Comparison of ENCODE assay signal across 9 mouse cellular contexts in the genomic region with DNA sequence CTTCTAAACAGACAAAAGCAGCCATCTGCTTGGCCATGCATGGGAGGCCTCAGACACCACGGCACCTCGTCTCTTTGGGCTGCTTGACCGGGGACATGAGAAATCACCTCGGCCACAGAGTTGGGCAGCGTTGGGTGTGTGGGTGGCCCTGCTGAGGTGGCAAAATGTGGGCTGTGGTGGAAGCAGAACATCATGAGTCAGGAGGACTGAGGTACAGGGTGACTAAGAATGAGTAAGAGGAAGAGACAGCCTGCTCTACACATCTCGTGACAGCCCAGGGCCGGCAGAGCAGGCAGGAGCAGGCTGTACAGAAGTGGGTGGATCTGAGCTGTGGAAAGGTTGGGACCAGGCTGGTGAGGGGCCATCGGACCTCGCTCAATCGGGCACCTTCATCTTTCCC. TPM values are rescaled to one million over a fixed set of nuclear protein-coding genes. Genes with fewer than 3 reads are reported as not detected.
DNase-seq lines count a peak whose midpoint lies in the region; ATAC-seq and TF ChIP-seq lines count a peak whose summit lies in the region.
"Had no signal": no experiment of that assay in that cellular context is flagged by ENCODE, and none has a peak within 500 bp of the region (broad histone marks: within the 10 kb centered on the region; RNA-seq: fewer than 3 reads in every experiment).

No protein-coding gene starts in this region.

- 82% methylated on average over 10 of the region's 10 CpGs for WGBS in heart, embryonic 11.5 days (ENCODE audit: insufficient replicate concordance)

- no peak overlapping the region for H3K9ac ChIP-seq in heart, embryonic 11.5 days (ENCODE audit: low read depth, low read length)
- H3K9ac ChIP-seq: heart, embryonic 15.5 days had no signal

- no peak for TF ChIP-seq CTCF in bone marrow macrophage, adult 2 months (IDR thresholded peaks at IDR 0.05; ENCODE audit: low read depth, low read length)

- H3K9me3 ChIP-seq in heart, embryonic 11.5 days (replicated peaks; ENCODE audit: control insufficient read depth, low read length) = no peaks in the 10 kb centered on the region
- H3K9me3 ChIP-seq: heart, embryonic 15.5 days had no signal

- ATAC-seq in heart, embryonic 11.5 days (replicated peaks; ENCODE audit: insufficient number of reproducible peaks, low FRiP score, low TSS enrichment) = no peak

- H3K4me3 ChIP-seq in heart, embryonic 11.5 days (ENCODE audit: low read depth, low read length) = no peak overlapping the region
- H3K4me3 ChIP-seq in bone marrow macrophage, adult 2 months (ENCODE audit: insufficient read depth, low read length) = no peak overlapping the region
- H3K4me3 ChIP-seq: heart, embryonic 15.5 days had no signal

- peak; percentile 38 for DNase-seq in heart, adult 8-10 months (ENCODE audit: low spot score)
- peak; percentile 95 for DNase-seq in 416B (ENCODE audit: low read depth)
- DNase-seq in left cerebral cortex, adult 8-10 months (ENCODE audit: low spot score in 2 of 2) = peak; percentile 31 to 77
- peak; percentile 23 for DNase-seq in splenic B cell, adult 2 months (ENCODE audit: low read depth, low spot score)
- DNase-seq in cerebellum, adult 11-12 months = no peak
- DNase-seq in retina, postnatal 1 day = no peak

- no peaks in the 10 kb centered on the region for H3K27me3 ChIP-seq in heart, embryonic 11.5 days (ENCODE audit: control insufficient read depth, insufficient read depth, low read length)
- no peaks in the 10 kb centered on the region for H3K27me3 ChIP-seq in splenic B cell, adult 2 months (ENCODE audit: control insufficient read depth, insufficient read depth, low read length, poor library complexity, severe bottlenecking)
- H3K27me3 ChIP-seq: heart, embryonic 15.5 days had no signal

- TF ChIP-seq POLR2A in bone marrow macrophage, adult 2 months (IDR thresholded peaks at IDR 0.05; ENCODE audit: borderline replicate concordance, low read depth, low read length) = no peak

- no peaks in the 10 kb centered on the region for H3K4me1 ChIP-seq in heart, embryonic 11.5 days (ENCODE audit: control insufficient read depth, insufficient read depth, low read length)
- H3K4me1 ChIP-seq in bone marrow macrophage, adult 2 months (ENCODE audit: control insufficient read depth, insufficient read depth, low read length) = peaks cover 56% of the 10 kb centered on the region
- H3K4me1 ChIP-seq: heart, embryonic 15.5 days had no signal

- no peak overlapping the region for H3K27ac ChIP-seq in heart, embryonic 11.5 days (ENCODE audit: low read depth, low read length)
- H3K27ac ChIP-seq in bone marrow macrophage, adult 2 months (ENCODE audit: insufficient read depth, low read depth, low read length) = peak overlapping the region; percentile 95
- H3K27ac ChIP-seq: heart, embryonic 15.5 days had no signal

- H3K36me3 ChIP-seq in heart, embryonic 11.5 days (ENCODE audit: control insufficient read depth, insufficient read depth, low read length) = peaks cover 20% of the 10 kb centered on the region; the same call in 1 of the 2 replicates
- peaks cover 8% of the 10 kb centered on the region for H3K36me3 ChIP-seq in splenic B cell, adult 2 months (ENCODE audit: control insufficient read depth, insufficient read depth, low read length, poor library complexity, severe bottlenecking)

- H3K4me2 ChIP-seq in heart, embryonic 11.5 days = no peak overlapping the region
- H3K4me2 ChIP-seq: heart, embryonic 15.5 days had no signal

RNA-seq across cellular contexts. Expression of a gene that starts 14.3 kb away (rescaled TPM):
- 1 to 10 TPM; 6.6 to 9.5 (median 8.0) TPM for total RNA-seq in heart, adult 8-10 months (2022)
- 7.4 and 7.8 TPM in 2 replicates for polyA plus RNA-seq in heart, embryonic 11.5 days (2014; fragmentation: Nextera tagmentation; extraction: Ambion mirVana)
- polyA plus RNA-seq in bone marrow macrophage, adult 2 months (2012; ENCODE audit: insufficient read depth, insufficient read length, missing spikeins) = 21.3 and 23.1 TPM in 2 replicates
- total RNA-seq in left cerebral cortex, adult 8-10 months (2022) = 10 to 100 TPM; 12.4 to 14.5 (median 13.4) TPM

RNA-seq across cellular contexts. Expression of a gene that starts 32.6 kb away (rescaled TPM):
- 1 to 10 TPM; 4.7 to 6.1 (median 5.2) TPM for total RNA-seq in heart, adult 8-10 months (2022)
- polyA plus RNA-seq in heart, embryonic 11.5 days (2014; fragmentation: Nextera tagmentation; extraction: Ambion mirVana) = 19.7 and 22.8 TPM in 2 replicates
- 16.1 and 20.3 TPM in 2 replicates for polyA plus RNA-seq in bone marrow macrophage, adult 2 months (2012; ENCODE audit: insufficient read depth, insufficient read length, missing spikeins)
- total RNA-seq in left cerebral cortex, adult 8-10 months (2022) = 10 to 100 TPM; 42.6 to 48.9 (median 46.4) TPM

RNA-seq across cellular contexts. Expression of a gene that starts 36.5 kb away (rescaled TPM):
- total RNA-seq in heart, adult 8-10 months (2022) = 1 to 10 TPM; 1.0 to 1.4 (median 1.2) TPM
- polyA plus RNA-seq in heart, embryonic 11.5 days (2014; fragmentation: Nextera tagmentation; extraction: Ambion mirVana) = 0.21 and 0.34 TPM in 2 replicates
- 18.4 and 18.5 TPM in 2 replicates for polyA plus RNA-seq in bone marrow macrophage, adult 2 months (2012; ENCODE audit: insufficient read depth, insufficient read length, missing spikeins)
- total RNA-seq in left cerebral cortex, adult 8-10 months (2022) = under 1 TPM; 0.30 to 0.67 (median 0.58) TPM

RNA-seq across cellular contexts. Expression of a gene that starts 51.8 kb away (rescaled TPM):
- 1 to 10 TPM; 4.1 to 5.5 (median 5.1) TPM for total RNA-seq in heart, adult 8-10 months (2022)
- polyA plus RNA-seq in heart, embryonic 11.5 days (2014; fragmentation: Nextera tagmentation; extraction: Ambion mirVana) = 0.74 and 1.5 TPM in 2 replicates
- 463 and 511 TPM in 2 replicates for polyA plus RNA-seq in bone marrow macrophage, adult 2 months (2012; ENCODE audit: insufficient read depth, insufficient read length, missing spikeins)
- 1 to 10 TPM in 2 of 4 experiments, under 1 TPM in 2; 0.46 to 3.4 (median 1.7) TPM for total RNA-seq in left cerebral cortex, adult 8-10 months (2022)

Comparison
In these comparisons a context has a peak if more than half of its experiments do, and no peak if none do; other contexts are left out.
1. DNase-seq: peak in heart, adult 8-10 months (single experiment), 416B (single experiment), left cerebral cortex, adult 8-10 months (2 of 2) and splenic B cell, adult 2 months (single experiment); none in cerebellum, adult 11-12 months (single experiment) and retina, postnatal 1 day (single experiment).
2. RNA of a gene that starts 32.6 kb away (total RNA-seq): 42.6 to 48.9 TPM in left cerebral cortex, adult 8-10 months; 4.7 to 6.1 TPM in heart, adult 8-10 months; every median in the first group is over 4 times any median in the second.